Comparison of ENCODE assay signal across 35 mouse cellular contexts in the genomic region with DNA sequence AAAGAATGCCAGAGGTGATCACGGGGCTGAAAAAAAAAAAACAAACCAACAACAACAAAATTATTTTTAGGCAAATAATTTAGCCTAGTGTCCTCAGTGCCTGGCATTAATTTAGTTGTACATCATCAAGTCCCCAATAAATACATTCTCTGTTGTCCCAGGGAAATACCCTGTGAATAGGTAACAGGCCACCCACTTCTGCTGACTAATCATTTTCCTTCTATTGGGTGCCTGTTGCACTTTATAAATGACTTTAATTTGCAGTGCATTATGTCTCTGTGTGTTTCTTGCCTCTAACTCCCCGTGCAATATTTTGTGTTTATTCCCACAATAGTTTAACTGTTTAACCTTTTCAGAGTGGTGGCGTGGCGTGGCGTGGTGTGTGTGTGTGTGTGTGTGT.
"Had no signal": no experiment of that assay in that cellular context is flagged by ENCODE, and none has a peak within 500 bp of the region (broad histone marks: within the 10 kb centered on the region; RNA-seq: fewer than 3 reads in every experiment).

No protein-coding gene starts in this region.

- H3K9ac ChIP-seq: heart, embryonic 12.5 days; heart, embryonic 13.5 days; heart, embryonic 15.5 days; hindbrain, embryonic 12.5 days; hindbrain, embryonic 13.5 days; hindbrain, embryonic 14.5 days; hindbrain, embryonic 15.5 days; intestine, embryonic 15.5 days; kidney, embryonic 15.5 days had no signal

- H3K4me3 ChIP-seq: heart, embryonic 12.5 days; heart, embryonic 13.5 days; heart, embryonic 15.5 days; hindbrain, embryonic 10.5 days; hindbrain, embryonic 12.5 days; hindbrain, embryonic 13.5 days; hindbrain, embryonic 15.5 days; intestine, embryonic 15.5 days; kidney, embryonic 15.5 days; layer of hippocampus, adult 2 months; left cerebral cortex, adult 2 months had no signal

- DNase-seq: heart, postnatal 10 days; heart, postnatal 14 days; heart, postnatal 36 days; heart, postnatal 4 days; kidney, adult 11 months; kidney, adult 18-20 months; kidney, adult 2 months; kidney, adult 8-10 months; kidney, adult 9 months; kidney, postnatal 10 days; kidney, postnatal 14 days; kidney, postnatal 25 days; kidney, postnatal 36 days; kidney, postnatal 4 days; layer of hippocampus, adult 9-11 months; layer of hippocampus, postnatal 36 days had no signal

- H3K27ac ChIP-seq: heart, embryonic 13.5 days; heart, embryonic 15.5 days; hindbrain, embryonic 10.5 days; hindbrain, embryonic 12.5 days; hindbrain, embryonic 13.5 days; hindbrain, embryonic 14.5 days; hindbrain, embryonic 15.5 days; hindbrain, postnatal 0 days; intestine, embryonic 15.5 days; kidney, embryonic 15.5 days; kidney, postnatal 0 days; layer of hippocampus, adult 2 months; left cerebral cortex, adult 2 months had no signal

- H3K4me1 ChIP-seq: heart, embryonic 12.5 days; heart, embryonic 13.5 days; heart, embryonic 15.5 days; hindbrain, embryonic 12.5 days; hindbrain, embryonic 13.5 days; hindbrain, embryonic 15.5 days; intestine, embryonic 15.5 days; kidney, embryonic 15.5 days had no signal

- H3K4me2 ChIP-seq: heart, embryonic 11.5 days; heart, embryonic 12.5 days; heart, embryonic 13.5 days; heart, embryonic 15.5 days; hindbrain, embryonic 12.5 days; hindbrain, embryonic 13.5 days; hindbrain, embryonic 14.5 days; hindbrain, embryonic 15.5 days; intestine, embryonic 15.5 days; kidney, embryonic 15.5 days had no signal

- H3K36me3 ChIP-seq: heart, embryonic 12.5 days; heart, embryonic 13.5 days; heart, embryonic 15.5 days; hindbrain, embryonic 10.5 days; hindbrain, embryonic 12.5 days; hindbrain, embryonic 13.5 days; hindbrain, embryonic 15.5 days; intestine, embryonic 15.5 days; kidney, embryonic 15.5 days had no signal

- H3K9me3 ChIP-seq: heart, embryonic 12.5 days; heart, embryonic 13.5 days; heart, embryonic 15.5 days; hindbrain, embryonic 10.5 days; hindbrain, embryonic 12.5 days; hindbrain, embryonic 13.5 days; hindbrain, embryonic 15.5 days; intestine, embryonic 15.5 days; kidney, embryonic 15.5 days had no signal

- H3K27me3 ChIP-seq: heart, embryonic 12.5 days; heart, embryonic 13.5 days; heart, embryonic 15.5 days; hindbrain, embryonic 12.5 days; hindbrain, embryonic 13.5 days; hindbrain, embryonic 15.5 days; intestine, embryonic 15.5 days; kidney, embryonic 15.5 days had no signal

- ATAC-seq: hindbrain, embryonic 16.5 days; hindbrain, postnatal 0 days; inflammation-experienced regulatory T-cells, adult 6 months; intestine, embryonic 15.5 days; intestine, embryonic 16.5 days; intestine, postnatal 0 days had no signal
